Mouse (Mus musculus): ENCODE measurements around the gene Snrnp35.

DNA sequence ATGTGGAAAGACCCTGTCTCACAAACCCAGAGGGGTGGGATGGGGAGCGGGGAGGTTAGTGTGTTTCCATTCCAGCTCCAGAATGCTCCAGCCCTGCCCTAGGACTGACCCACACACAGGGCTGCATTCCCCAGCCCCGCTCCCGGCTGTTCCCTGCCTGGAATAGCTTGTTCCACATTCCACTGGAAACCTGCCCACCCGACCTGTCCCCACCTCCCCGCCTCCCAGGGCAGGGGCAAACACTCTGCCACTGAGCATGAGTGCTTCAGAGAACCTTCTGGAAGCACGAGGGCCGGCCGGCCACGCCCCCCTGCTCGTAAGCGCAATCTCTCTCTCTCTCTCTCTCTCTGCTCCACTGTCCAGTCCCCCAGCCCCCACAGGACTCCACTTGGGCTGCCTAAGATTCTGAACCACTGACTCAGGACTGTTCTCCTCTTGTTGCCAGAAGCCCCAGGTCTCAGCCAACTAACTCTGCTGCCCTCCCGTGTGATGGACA, 26.9 kb downstream of the Snrnp35 start:
- TF ChIP-seq CTCF (conservative IDR thresholded peaks at IDR 0.05; ENCODE audit: low read length) = no peak
- no peak for TF ChIP-seq POU5F1 (IDR thresholded peaks at IDR 0.05; ENCODE audit: borderline replicate concordance, low read length)

Measured in E14TG2a.4 (cell line).